Mouse (Mus musculus): ENCODE results near the gene Cd244a.

DNA sequence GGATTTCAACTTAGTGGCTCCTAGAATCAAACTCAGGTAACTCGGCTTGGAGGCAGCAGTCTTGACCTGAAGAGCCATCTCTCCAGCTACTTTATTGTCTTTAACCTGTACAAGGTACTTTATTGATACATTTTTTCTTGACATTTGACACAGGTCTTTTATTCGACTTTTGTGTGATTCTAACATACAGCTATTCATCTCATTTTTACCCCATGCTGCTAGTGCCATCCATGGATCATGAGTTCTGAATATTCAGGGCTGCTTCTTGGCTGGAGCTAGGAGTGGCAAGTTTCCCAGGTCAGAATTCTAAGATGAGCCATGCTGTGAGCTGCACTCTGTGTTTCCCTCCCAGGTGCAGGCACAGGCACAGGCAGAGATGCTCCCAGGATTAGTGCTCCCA is 6.8 kb upstream of the Cd244a start:
- TF ChIP-seq USF1 (IDR thresholded peaks at IDR 0.05; ENCODE audit: low read depth, low read length): no peak
- no peak for TF ChIP-seq UBTF (IDR thresholded peaks at IDR 0.05; ENCODE audit: borderline replicate concordance, insufficient read depth, low read depth, low read length)
- TF ChIP-seq EP300 (IDR thresholded peaks at IDR 0.05; ENCODE audit: low read depth in 1 of 2, low read length in 2 of 2): no peak
- no peak for TF ChIP-seq POLR2AphosphoS2 (IDR thresholded peaks at IDR 0.05; ENCODE audit: low read length)
- TF ChIP-seq ZNF384 (IDR thresholded peaks at IDR 0.05; ENCODE audit: low read depth, low read length): no peak
- no peak for TF ChIP-seq POLR2A (IDR thresholded peaks at IDR 0.05; ENCODE audit: control insufficient read depth in 1 of 2, insufficient read depth in 1 of 2, low read depth in 1 of 2, low read length in 2 of 2, poor library complexity in 1 of 2)
